9 mouse cellular contexts compared by ENCODE assay signal in genomic region chr16:92699531-92700397, GRCm38 (mm10).
DNase-seq lines count a peak whose midpoint lies in the region; ATAC-seq and TF ChIP-seq lines count a peak whose summit lies in the region.
"Had no signal": no experiment of that assay in that cellular context is flagged by ENCODE, and none has a peak within 500 bp of the region (broad histone marks: within the 10 kb centered on the region; RNA-seq: fewer than 3 reads in every experiment).

No protein-coding gene starts in this region.

- no peak for ATAC-seq in kidney, embryonic 14.5 days (ENCODE audit: low FRiP score, low TSS enrichment)
- no peak for ATAC-seq in liver, postnatal 0 days
- ATAC-seq in inflammation-experienced regulatory T-cells, adult 6 months = no peak

- 3% methylated on average over 27 of the region's 27 CpGs for WGBS in kidney, embryonic 14.5 days
- WGBS in liver, postnatal 0 days (ENCODE audit: insufficient replicate concordance) = 11% methylated on average over 27 of the region's 27 CpGs
- WGBS in cerebellum, adult 2 months = 4% methylated on average over 27 of the region's 27 CpGs

- TF ChIP-seq EP300 in liver, postnatal 0 days (IDR thresholded peaks at IDR 0.05; ENCODE audit: low read depth) = no peak

- H3K4me3 ChIP-seq in kidney, embryonic 14.5 days (ENCODE audit: low read length) = no peak overlapping the region
- peak overlapping the region; percentile 24 for H3K4me3 ChIP-seq in liver, postnatal 0 days (ENCODE audit: low read depth, low read length)
- H3K4me3 ChIP-seq in cerebellum, adult 2 months (replicated peaks; ENCODE audit: insufficient read depth, low read depth, low read length) = no peak overlapping the region

- no peak overlapping the region for H3K9ac ChIP-seq in kidney, embryonic 14.5 days (ENCODE audit: low read depth, low read length)
- H3K9ac ChIP-seq in liver, postnatal 0 days (replicated peaks) = no peak overlapping the region

- H3K4me1 ChIP-seq in kidney, embryonic 14.5 days (ENCODE audit: control insufficient read depth, insufficient read depth, low read length) = peaks cover 6% of the 10 kb centered on the region; the same call in 1 of the 2 replicates
- peaks cover 38% of the 10 kb centered on the region for H3K4me1 ChIP-seq in liver, postnatal 0 days (ENCODE audit: insufficient read depth)
- no peaks in the 10 kb centered on the region; the same call in 1 of the 2 replicates for H3K4me1 ChIP-seq in cerebellum, adult 2 months (ENCODE audit: control insufficient read depth, insufficient read depth, low read length)

- intact Hi-C loops in heart, postnatal 10 days (cut with DNase I) = loop anchor here (2.0 kb wide), 2 partner anchors 133 to 843 kb away; no protein-coding TSS in a partner anchor

- no peaks in the 10 kb centered on the region for H3K36me3 ChIP-seq in kidney, embryonic 14.5 days (ENCODE audit: control insufficient read depth, insufficient read depth, low read length)
- H3K36me3 ChIP-seq in liver, postnatal 0 days (replicated peaks; ENCODE audit: insufficient read depth, low read length) = no peaks in the 10 kb centered on the region

- peaks cover 39% of the 10 kb centered on the region for H3K27me3 ChIP-seq in kidney, embryonic 14.5 days (ENCODE audit: control insufficient read depth, insufficient read depth, low read length)
- peaks cover 47% of the 10 kb centered on the region for H3K27me3 ChIP-seq in liver, postnatal 0 days (ENCODE audit: insufficient read depth, low read length)
- peaks cover 3% of the 10 kb centered on the region; the same call in 1 of the 2 replicates for H3K27me3 ChIP-seq in cerebellum, adult 2 months (ENCODE audit: control insufficient read depth, insufficient read depth, low read length)

- H3K4me2 ChIP-seq in kidney, embryonic 14.5 days (replicated peaks; ENCODE audit: low read depth, low read length) = peak overlapping the region; percentile 25
- peak overlapping the region; percentile 100 for H3K4me2 ChIP-seq in liver, postnatal 0 days (ENCODE audit: low read depth, low read length)

- no peak for TF ChIP-seq CTCF in liver, postnatal 0 days (IDR thresholded peaks at IDR 0.05; ENCODE audit: low read depth)
- no peak for TF ChIP-seq CTCF in cerebellum, adult 2 months (IDR thresholded peaks at IDR 0.05; ENCODE audit: borderline replicate concordance, insufficient read depth, low read depth, low read length)

- no peak for TF ChIP-seq POLR2A in cerebellum, adult 2 months (IDR thresholded peaks at IDR 0.05; ENCODE audit: borderline replicate concordance, insufficient read depth, low read length)

- no peak for DNase-seq in kidney, adult 9 months
- peak; percentile 37 for DNase-seq in ZHBTc4 (ENCODE audit: low read depth, low spot score)
- peak; percentile 12 to 16 for DNase-seq in heart, postnatal 10 days
- DNase-seq in liver, postnatal 0 days = peak; percentile 26
- DNase-seq in cerebellum, adult 2 months = no peak
- DNase-seq in adrenal gland, adult 8-10 months = no peak
- DNase-seq: thymus, postnatal 25 days had no signal

- no peaks in the 10 kb centered on the region for H3K9me3 ChIP-seq in kidney, embryonic 14.5 days (ENCODE audit: control insufficient read depth, low read length)
- no peaks in the 10 kb centered on the region for H3K9me3 ChIP-seq in liver, postnatal 0 days (ENCODE audit: low read length)

- H3K27ac ChIP-seq in kidney, embryonic 14.5 days (ENCODE audit: low read depth, low read length) = no peak overlapping the region
- H3K27ac ChIP-seq in liver, postnatal 0 days (ENCODE audit: low read depth) = no peak overlapping the region
- no peak overlapping the region for H3K27ac ChIP-seq in cerebellum, adult 2 months (ENCODE audit: insufficient read depth, low read length)

Comparison
In these comparisons a context has a peak if more than half of its experiments do, and no peak if none do; other contexts are left out.
1. DNase-seq: peak in ZHBTc4 (single experiment), heart, postnatal 10 days (2 of 2) and liver, postnatal 0 days (single experiment); none in kidney, adult 9 months (single experiment), cerebellum, adult 2 months (0 of 2) and adrenal gland, adult 8-10 months (single experiment).